Mouse (Mus musculus) kidney, embryonic 15.5 days (tissue): ENCODE results near the gene Prox2. TPM values are rescaled to one million over a fixed set of nuclear protein-coding genes. Genes with fewer than 3 reads are reported as not detected.
A peak's percentile ranks its signal among the peaks of the same experiment; 100 is the strongest.
"Not testable (repeated sequence)": the region's sequence is repeated elsewhere in the genome, so short reads cannot be mapped to it uniquely, and the experiment has no call there.

Source experiments
- ATAC-seq: fragments of 200-750 bp; cut with Nextera tagmentation; replicated peaks from 2 replicates; pipeline ENCODE4 v1.8.0; 2017; ENCODE audit warnings: moderate TSS enrichment; ENCODE audit not compliant: low FRiP score
- H3K27ac ChIP-seq: fragments of 300-500 bp; sonication (generic); 2 replicates; pipeline ENCODE4 v1.5.1; 2015; ENCODE audit warnings: mild to moderate bottlenecking, inconsistent platforms
- H3K27me3 ChIP-seq: fragments of 300-500 bp; sonication (generic); 2 replicates; pipeline ENCODE4 v1.6.1; 2015; ENCODE audit warnings: inconsistent platforms
- H3K36me3 ChIP-seq: fragments of 300-500 bp; sonication (generic); 2 replicates; pipeline ENCODE4 v1.6.1; 2015; ENCODE audit warnings: inconsistent platforms
- H3K4me1 ChIP-seq: fragments of 300-500 bp; sonication (generic); 2 replicates; pipeline ENCODE4 v1.6.1; 2015; ENCODE audit warnings: inconsistent platforms
- H3K4me2 ChIP-seq: fragments of 300-500 bp; sonication (generic); 2 replicates; pipeline ENCODE4 v1.6.1; 2015; ENCODE audit warnings: moderate library complexity, mild to moderate bottlenecking, inconsistent platforms
- H3K4me3 ChIP-seq: fragments of 300-500 bp; sonication (generic); replicated peaks from 2 replicates; pipeline ENCODE4 v1.5.1; 2015; ENCODE audit warnings: mild to moderate bottlenecking, inconsistent platforms
- H3K9ac ChIP-seq: fragments of 300-500 bp; sonication (generic); 2 replicates; pipeline ENCODE4 v1.6.1; 2015; ENCODE audit warnings: mild to moderate bottlenecking, inconsistent platforms
- H3K9me3 ChIP-seq: fragments of 300-500 bp; sonication (generic); replicated peaks from 2 replicates; pipeline ENCODE4 v1.6.1; 2016; ENCODE audit warnings: inconsistent platforms
- WGBS: fragments of 180-500 bp; shearing (Covaris S2); methylation state at CpG from one replicate; pipeline ENCODE4 v1.1.7; 2015; ENCODE audit warnings: mixed read lengths; 5-methylcytosine and 5-hydroxymethylcytosine counted together
- polyA plus RNA-seq: library from polyadenylated mRNA; unstranded; fragments of >200 nt; fragmentation: Nextera tagmentation; extraction: Ambion mirVana; gene quantifications from 2 replicates; pipeline ENCODE4 v1.2.1, GENCODE M21; 2015

Gene Prox2
- polyA plus RNA-seq, 1 experiment from 2014 or later = 4.2 TPM

- H3K9me3 ChIP-seq = no peaks in the 10 kb centered on the region
- WGBS = 98% methylated on average over 4 of the region's 4 CpGs
- H3K27ac ChIP-seq = no peak overlapping the region
- peaks cover 27% of the 10 kb centered on the region for H3K4me1 ChIP-seq
- H3K9ac ChIP-seq = no peak overlapping the region
- no peak for ATAC-seq
- no peak overlapping the region for H3K4me2 ChIP-seq
- no peak overlapping the region for H3K4me3 ChIP-seq
- no peaks in the 10 kb centered on the region for H3K36me3 ChIP-seq
- H3K27me3 ChIP-seq = peaks cover 7% of the 10 kb centered on the region
Observed at GRCm38 (mm10) chr12:85144821-85145220, 34.3 kb upstream of the Prox2 start.

GRCm38 (mm10) chr12:85144276-85144675 is 33.7 kb upstream of the Prox2 start:
- H3K27ac ChIP-seq, H3K27me3 ChIP-seq, H3K9ac ChIP-seq, ATAC-seq, H3K4me3 ChIP-seq, H3K36me3 ChIP-seq, H3K9me3 ChIP-seq, H3K4me2 ChIP-seq: not testable (repeated sequence)
- H3K4me1 ChIP-seq = peaks cover 27% of the 10 kb centered on the region
- 79% methylated on average over 2 of the region's 2 CpGs for WGBS

DNA sequence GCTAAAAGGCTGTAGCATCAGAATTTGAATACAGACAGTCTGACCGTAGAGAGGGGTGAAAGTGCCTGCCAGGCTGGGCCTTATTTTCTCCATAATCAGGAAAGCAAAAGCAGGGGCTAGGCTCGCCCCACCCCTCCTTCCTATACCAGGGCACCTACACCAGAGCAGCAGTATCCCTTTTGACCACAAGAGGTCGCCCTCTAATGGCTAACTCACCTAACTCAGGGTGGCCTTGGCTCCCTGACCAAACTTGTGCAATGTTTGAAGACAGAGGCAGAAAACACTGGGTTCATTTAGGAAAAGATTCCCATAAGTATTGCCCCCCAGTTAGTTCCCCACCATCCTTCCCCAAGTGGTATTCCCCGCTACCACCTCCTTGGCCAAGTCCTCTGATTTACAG is 32.2 kb upstream of the Prox2 start:
- peaks cover 27% of the 10 kb centered on the region for H3K4me1 ChIP-seq
- no peak overlapping the region for H3K27ac ChIP-seq
- 0 out of 2 replicates have a peak, but pooled peaks have one; percentile 47 for ATAC-seq
- WGBS = 13% methylated on average over 4 of the region's 4 CpGs
- H3K9me3 ChIP-seq = no peaks in the 10 kb centered on the region
- no peaks in the 10 kb centered on the region for H3K36me3 ChIP-seq
- no peaks in the 10 kb centered on the region for H3K27me3 ChIP-seq
- no peak overlapping the region for H3K4me2 ChIP-seq
- H3K9ac ChIP-seq = no peak overlapping the region
- H3K4me3 ChIP-seq = no peak overlapping the region

- Histone ChIP-seq H3K36me3 (no peaks in the 10 kb centered on the region), H3K4me3 (no peak overlapping the region), H3K4me2 (no peak overlapping the region), H3K27ac (no peak overlapping the region), H3K9me3 (no peaks in the 10 kb centered on the region), H3K9ac (no peak overlapping the region), H3K4me1 (peaks cover 16% of the 10 kb centered on the region), H3K27me3 (no peaks in the 10 kb centered on the region)
- 78% methylated on average over 6 of the region's 6 CpGs for WGBS
- ATAC-seq = no peak
Observed at GRCm38 (mm10) chr12:85141096-85141495, 30.5 kb upstream of the Prox2 start.

DNA sequence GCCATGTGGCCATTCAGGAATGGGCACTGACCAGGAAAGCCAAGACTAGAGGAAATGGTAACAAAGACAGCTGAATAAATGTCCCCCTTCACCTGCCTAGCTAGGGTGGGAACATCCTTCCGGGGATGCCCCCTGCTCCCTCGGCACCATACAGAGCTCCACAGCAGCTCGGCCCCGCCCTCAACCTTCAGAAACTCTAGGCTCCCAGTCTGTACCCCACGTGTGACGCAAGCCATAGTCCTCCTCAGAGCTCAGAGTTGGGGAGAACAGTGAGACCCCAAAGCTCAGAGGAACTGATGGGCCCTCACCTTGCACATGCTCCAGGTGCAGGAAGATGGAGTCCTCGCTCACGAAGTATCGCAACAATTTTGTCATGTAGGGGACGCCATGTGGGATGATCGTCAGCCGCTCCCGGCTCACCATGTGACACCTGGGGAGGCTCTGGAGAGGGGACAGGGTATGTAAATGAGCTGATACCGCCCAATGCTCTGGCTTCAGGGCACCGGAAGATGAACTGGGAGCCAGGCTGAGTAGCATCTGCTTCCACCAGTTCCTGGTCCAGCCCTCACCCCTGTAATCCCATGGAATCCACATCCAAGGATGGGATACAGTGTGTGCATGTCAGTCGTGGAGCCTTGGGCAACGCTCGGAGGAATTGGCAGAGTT is 29.6 kb upstream of the Prox2 start:
- Histone ChIP-seq H3K36me3 (peaks cover 6% of the 10 kb centered on the region; the same call in 1 of the 2 replicates), H3K27ac (no peak overlapping the region), H3K9me3 (no peaks in the 10 kb centered on the region), H3K4me1 (peaks cover 11% of the 10 kb centered on the region; the same call in 1 of the 2 replicates), H3K4me3 (no peak overlapping the region), H3K27me3 (no peaks in the 10 kb centered on the region), H3K9ac (no peak overlapping the region), H3K4me2 (peak overlapping the region; percentile 7; the same call in 1 of the 2 replicates)
- WGBS = 48% methylated on average over 18 of the region's 18 CpGs
- ATAC-seq = no peak

DNA sequence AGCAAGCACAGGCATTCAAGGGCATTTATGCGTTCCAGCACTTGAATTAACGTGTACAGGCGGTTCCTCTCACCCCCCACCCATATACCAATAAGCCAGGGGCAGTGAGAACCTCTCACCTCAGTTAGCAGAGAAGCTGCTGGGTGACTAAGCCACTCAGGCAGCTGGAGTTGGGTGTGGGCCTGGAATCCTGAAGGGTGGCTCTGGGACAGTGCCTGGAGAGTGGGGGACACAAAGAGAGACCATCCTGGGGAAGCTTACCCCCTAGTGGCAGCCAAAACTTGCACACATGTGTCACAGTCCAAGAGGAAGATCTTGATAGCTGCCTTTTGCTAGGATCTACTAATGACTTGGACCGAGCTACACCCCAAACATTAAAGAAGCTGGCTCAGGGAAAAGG is 26.1 kb upstream of the Prox2 start:
- H3K9me3 ChIP-seq = no peaks in the 10 kb centered on the region
- peaks cover 39% of the 10 kb centered on the region for H3K36me3 ChIP-seq
- ATAC-seq = no peak
- H3K4me3 ChIP-seq = no peak overlapping the region
- no peak overlapping the region for H3K27ac ChIP-seq
- WGBS = 80% methylated on average over 4 of the region's 4 CpGs
- no peak overlapping the region for H3K9ac ChIP-seq
- H3K4me1 ChIP-seq = peaks cover 11% of the 10 kb centered on the region; the same call in 1 of the 2 replicates
- H3K27me3 ChIP-seq = no peaks in the 10 kb centered on the region
- no peak overlapping the region for H3K4me2 ChIP-seq

- H3K27me3 ChIP-seq = no peaks in the 10 kb centered on the region
- no peak; the same call in 1 of the 2 replicates for ATAC-seq
- WGBS = 79% methylated on average over 19 of the region's 19 CpGs
- no peaks in the 10 kb centered on the region for H3K9me3 ChIP-seq
- H3K4me3 ChIP-seq = no peak overlapping the region
- H3K4me1 ChIP-seq = peaks cover 11% of the 10 kb centered on the region; the same call in 1 of the 2 replicates
- no peak overlapping the region for H3K4me2 ChIP-seq
- no peak overlapping the region for H3K9ac ChIP-seq
- peaks cover 47% of the 10 kb centered on the region for H3K36me3 ChIP-seq
- H3K27ac ChIP-seq = no peak overlapping the region
Observed at GRCm38 (mm10) chr12:85135513-85136470, 25.2 kb upstream of the Prox2 start.

DNA sequence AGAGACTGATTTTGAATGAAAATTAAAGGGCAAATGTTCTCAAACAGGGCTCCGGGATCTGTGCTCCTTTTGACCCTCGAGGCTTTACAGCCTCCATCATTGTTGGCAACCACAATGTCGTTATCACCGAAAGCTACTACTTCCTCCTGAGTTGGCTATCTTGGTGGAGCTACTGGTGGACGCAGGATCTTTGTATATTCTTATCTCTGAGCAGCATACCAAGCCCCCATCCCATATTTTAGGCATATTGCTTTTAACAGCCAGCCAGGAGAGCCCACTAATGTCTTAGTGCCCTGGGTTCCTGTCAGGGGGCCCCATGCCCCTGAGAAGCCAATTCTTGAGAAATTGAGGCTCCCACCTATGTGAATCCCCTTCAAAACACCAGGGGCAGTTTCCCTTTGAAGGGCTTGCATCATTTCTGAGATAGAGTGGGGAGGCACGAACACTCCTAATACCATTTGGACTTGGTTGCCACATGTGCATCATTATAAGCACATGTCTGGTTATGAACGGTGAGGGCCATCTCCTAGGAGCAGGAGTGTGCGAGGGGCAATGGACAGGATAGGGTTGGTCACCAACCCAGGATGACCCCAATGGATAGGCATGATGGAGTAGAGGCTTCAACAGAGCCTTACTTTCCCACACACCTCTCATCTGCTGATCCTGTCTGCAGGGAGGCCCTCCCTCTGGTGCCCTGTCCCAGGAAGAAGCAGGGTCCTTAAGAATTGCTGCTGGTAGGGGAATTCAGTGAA is 23.7 kb upstream of the Prox2 start:
- peaks cover 63% of the 10 kb centered on the region for H3K36me3 ChIP-seq
- no peaks in the 10 kb centered on the region for H3K9me3 ChIP-seq
- H3K4me1 ChIP-seq = 0 out of 2 replicates have a peak, but pooled peaks cover 4% of the 10 kb centered on the region
- no peak for ATAC-seq
- no peak overlapping the region for H3K27ac ChIP-seq
- 83% methylated on average over 8 of the region's 8 CpGs for WGBS
- no peak overlapping the region for H3K4me3 ChIP-seq
- H3K27me3 ChIP-seq = no peaks in the 10 kb centered on the region
- H3K9ac ChIP-seq = no peak overlapping the region
- H3K4me2 ChIP-seq = no peak overlapping the region

- ATAC-seq = no peak
- 90% methylated on average over 6 of the region's 6 CpGs for WGBS
- H3K4me2 ChIP-seq = no peak overlapping the region
- no peak overlapping the region for H3K27ac ChIP-seq
- H3K4me1 ChIP-seq = 0 out of 2 replicates have a peak, but pooled peaks cover 4% of the 10 kb centered on the region
- no peak overlapping the region for H3K4me3 ChIP-seq
- H3K36me3 ChIP-seq = peaks cover 90% of the 10 kb centered on the region
- H3K9ac ChIP-seq = no peak overlapping the region
- H3K27me3 ChIP-seq = no peaks in the 10 kb centered on the region
- H3K9me3 ChIP-seq = no peaks in the 10 kb centered on the region
Observed at GRCm38 (mm10) chr12:85131361-85131760, 20.8 kb upstream of the Prox2 start.

DNA sequence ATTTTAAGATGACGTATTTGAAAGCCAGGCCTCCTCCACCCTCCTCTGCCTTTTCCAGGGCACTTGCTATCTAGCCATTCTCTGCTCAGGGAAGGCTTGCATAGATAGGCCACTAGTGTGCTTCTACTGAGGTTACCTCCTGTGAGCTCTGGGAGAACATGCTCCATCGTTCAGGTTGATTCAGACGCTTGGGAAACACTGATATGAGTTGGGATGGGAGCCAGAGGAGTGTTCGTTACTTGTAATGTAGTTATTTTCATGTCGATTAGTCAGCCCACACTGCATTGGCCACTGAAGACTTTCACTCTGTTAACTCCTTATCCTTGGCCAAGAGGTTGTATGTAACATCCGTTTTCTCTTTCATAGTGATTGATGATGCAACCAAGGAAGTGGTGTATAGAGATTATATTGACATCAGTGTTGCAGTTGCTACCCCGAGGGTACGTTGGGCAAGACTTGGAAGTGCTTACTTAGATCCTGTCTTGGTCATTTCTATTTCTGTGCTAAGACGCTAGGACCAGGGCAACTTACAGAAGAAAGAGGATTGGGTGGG is 18.9 kb upstream of the Prox2 start:
- no peak for ATAC-seq
- no peak overlapping the region for H3K27ac ChIP-seq
- 94% methylated on average over 9 of the region's 9 CpGs for WGBS

GRCm38 (mm10) chr12:85126986-85127603 is 16.5 kb upstream of the Prox2 start:
- Histone ChIP-seq H3K27ac (no peak overlapping the region), H3K4me1 (no peaks in the 10 kb centered on the region), H3K27me3 (no peaks in the 10 kb centered on the region), H3K4me3 (no peak overlapping the region), H3K4me2 (no peak overlapping the region), H3K9ac (no peak overlapping the region), H3K36me3 (peaks cover 95% of the 10 kb centered on the region), H3K9me3 (no peaks in the 10 kb centered on the region)
- ATAC-seq = no peak
- WGBS = 82% methylated on average over 8 of the region's 8 CpGs

More for the DNA sequence above, 18.9 kb upstream of the Prox2 start:
- Histone ChIP-seq H3K9ac (no peak overlapping the region), H3K27me3 (no peaks in the 10 kb centered on the region), H3K4me1 (no peaks in the 10 kb centered on the region), H3K9me3 (no peaks in the 10 kb centered on the region), H3K4me3 (no peak overlapping the region), H3K4me2 (no peak overlapping the region), H3K36me3 (peaks cover 95% of the 10 kb centered on the region)
